Mouse (Mus musculus) liver, embryonic 13.5 days (tissue): ENCODE results near the gene Cradd. TPM values are rescaled to one million over a fixed set of nuclear protein-coding genes. Genes with fewer than 3 reads are reported as not detected.

Experiments
- ATAC-seq: fragments of 200-750 bp; cut with Nextera tagmentation; 2 replicates; pipeline ENCODE4 v1.8.0; 2017; ENCODE audit warnings: low read depth, mild to moderate bottlenecking, moderate number of reproducible peaks, moderate library complexity
- DNase-seq: peaks from one replicate; pipeline ENCODE4 v3.0.0; 2022
- H3K27ac ChIP-seq: fragments of 300-500 bp; sonication (generic); 2 replicates; pipeline ENCODE4 v1.5.1; 2015; ENCODE audit warnings: moderate library complexity, mild to moderate bottlenecking, inconsistent platforms
- H3K27me3 ChIP-seq: fragments of 300-500 bp; sonication (generic); 2 replicates; pipeline ENCODE4 v1.6.1; 2015; ENCODE audit warnings: mild to moderate bottlenecking, inconsistent platforms
- H3K36me3 ChIP-seq: fragments of 300-500 bp; sonication (generic); 2 replicates; pipeline ENCODE4 v1.6.1; 2015; ENCODE audit warnings: mild to moderate bottlenecking, inconsistent platforms
- H3K4me1 ChIP-seq: fragments of 300-500 bp; sonication (generic); replicated peaks from 2 replicates; pipeline ENCODE4 v1.6.1; 2015; ENCODE audit warnings: inconsistent platforms
- H3K4me2 ChIP-seq: fragments of 300-500 bp; sonication (generic); 2 replicates; pipeline ENCODE4 v1.6.1; 2015; ENCODE audit warnings: inconsistent platforms, mild to moderate bottlenecking, moderate library complexity
- H3K4me3 ChIP-seq: fragments of 300-500 bp; sonication (generic); replicated peaks from 2 replicates; pipeline ENCODE4 v1.5.1; 2015; ENCODE audit warnings: mild to moderate bottlenecking, inconsistent platforms
- H3K9ac ChIP-seq: fragments of 300-500 bp; sonication (generic); 2 replicates; pipeline ENCODE4 v1.6.1; 2015; ENCODE audit warnings: mild to moderate bottlenecking, inconsistent platforms
- H3K9me3 ChIP-seq: fragments of 300-500 bp; sonication (generic); replicated peaks from 2 replicates; pipeline ENCODE4 v1.6.1; 2016; ENCODE audit warnings: inconsistent platforms
- WGBS: fragments of 180-500 bp; shearing (Covaris S2); methylation state at CpG from one replicate; pipeline ENCODE4 v1.1.7; 2015; ENCODE audit not compliant: insufficient replicate concordance; 5-methylcytosine and 5-hydroxymethylcytosine counted together
- polyA plus RNA-seq: library from polyadenylated mRNA; unstranded; fragments of >200 nt; fragmentation: Nextera tagmentation; extraction: Ambion mirVana; gene quantifications from 2 replicates; pipeline ENCODE4 v1.2.1, GENCODE M21; 2015

The Cradd gene
- polyA plus RNA-seq, 1 experiment from 2014 or later = 3.3 TPM

GRCm38 (mm10) chr10:95315321-95315720 is 8.6 kb downstream of the Cradd start:
- ATAC-seq (no peak), DNase-seq (no peak)
- H3K9ac ChIP-seq = no peak overlapping the region
- H3K36me3 ChIP-seq = no peaks in the 10 kb centered on the region
- no peak overlapping the region for H3K4me2 ChIP-seq
- 88% methylated on average over 11 of the region's 11 CpGs for WGBS
- H3K27me3 ChIP-seq = no peaks in the 10 kb centered on the region
- no peak overlapping the region for H3K4me3 ChIP-seq
- no peak overlapping the region for H3K27ac ChIP-seq
- H3K4me1 ChIP-seq = peaks cover 33% of the 10 kb centered on the region
- no peaks in the 10 kb centered on the region for H3K9me3 ChIP-seq

- no peak overlapping the region for H3K4me3 ChIP-seq
- DNase-seq = no peak
- H3K36me3 ChIP-seq = no peaks in the 10 kb centered on the region
- no peak overlapping the region for H3K4me2 ChIP-seq
- H3K9ac ChIP-seq = no peak overlapping the region
- no peaks in the 10 kb centered on the region for H3K27me3 ChIP-seq
- no peak for ATAC-seq
- WGBS = 38% methylated on average over 5 of the region's 5 CpGs
- no peaks in the 10 kb centered on the region for H3K9me3 ChIP-seq
- H3K4me1 ChIP-seq = peaks cover 35% of the 10 kb centered on the region
- no peak overlapping the region for H3K27ac ChIP-seq
These were observed 9.9 kb downstream of the Cradd start for GRCm38 (mm10) chr10:95314019-95314418.

- no peak overlapping the region for H3K4me2 ChIP-seq
- H3K9me3 ChIP-seq = no peaks in the 10 kb centered on the region
- no peak overlapping the region for H3K4me3 ChIP-seq
- H3K36me3 ChIP-seq = no peaks in the 10 kb centered on the region
- DNase-seq = no peak
- no peak overlapping the region for H3K27ac ChIP-seq
- peaks cover 35% of the 10 kb centered on the region for H3K4me1 ChIP-seq
- no peaks in the 10 kb centered on the region for H3K27me3 ChIP-seq
- ATAC-seq = no peak
- H3K9ac ChIP-seq = no peak overlapping the region
- 52% methylated on average over 9 of the region's 9 CpGs for WGBS
These were observed 10.4 kb downstream of the Cradd start for GRCm38 (mm10) chr10:95313524-95313923.

- H3K27ac ChIP-seq = no peak overlapping the region
- ATAC-seq (no peak), DNase-seq (no peak)
- no peak overlapping the region for H3K4me2 ChIP-seq
- no peak overlapping the region for H3K9ac ChIP-seq
- peaks cover 11% of the 10 kb centered on the region for H3K4me1 ChIP-seq
- no peak overlapping the region for H3K4me3 ChIP-seq
- WGBS = 57% methylated on average over 21 of the region's 21 CpGs
- no peaks in the 10 kb centered on the region for H3K9me3 ChIP-seq
- no peaks in the 10 kb centered on the region for H3K36me3 ChIP-seq
- no peaks in the 10 kb centered on the region for H3K27me3 ChIP-seq
These were observed 13.1 kb downstream of the Cradd start for GRCm38 (mm10) chr10:95310688-95311441.

- no peak overlapping the region for H3K27ac ChIP-seq
- no peaks in the 10 kb centered on the region for H3K9me3 ChIP-seq
- no peaks in the 10 kb centered on the region for H3K36me3 ChIP-seq
- H3K4me3 ChIP-seq = no peak overlapping the region
- DNase-seq (no peak), ATAC-seq (no peak)
- no peaks in the 10 kb centered on the region for H3K27me3 ChIP-seq
- WGBS = 54% methylated on average over 13 of the region's 13 CpGs
- peaks cover 8% of the 10 kb centered on the region; the same call in 1 of the 2 replicates for H3K4me1 ChIP-seq
- no peak overlapping the region for H3K4me2 ChIP-seq
- no peak overlapping the region for H3K9ac ChIP-seq
These were observed 14.3 kb downstream of the Cradd start for GRCm38 (mm10) chr10:95309412-95310322.

- no peaks in the 10 kb centered on the region for H3K9me3 ChIP-seq
- no peaks in the 10 kb centered on the region for H3K36me3 ChIP-seq
- H3K4me3 ChIP-seq = no peak overlapping the region
- no peak overlapping the region for H3K4me2 ChIP-seq
- WGBS = 72% methylated on average over 12 of the region's 12 CpGs
- no peak for DNase-seq
- no peak for ATAC-seq
- H3K4me1 ChIP-seq = peaks cover 15% of the 10 kb centered on the region
- no peak overlapping the region for H3K27ac ChIP-seq
- no peak overlapping the region for H3K9ac ChIP-seq
- H3K27me3 ChIP-seq = no peaks in the 10 kb centered on the region
These were observed 14.9 kb downstream of the Cradd start for GRCm38 (mm10) chr10:95308991-95309390.

GRCm38 (mm10) chr10:95307916-95308315 is 16.0 kb downstream of the Cradd start:
- DNase-seq (no peak), ATAC-seq (no peak)
- H3K4me3 ChIP-seq = no peak overlapping the region
- no peaks in the 10 kb centered on the region for H3K9me3 ChIP-seq
- H3K36me3 ChIP-seq = no peaks in the 10 kb centered on the region
- no peak overlapping the region for H3K4me2 ChIP-seq
- no peak overlapping the region for H3K9ac ChIP-seq
- WGBS = 78% methylated on average over 5 of the region's 5 CpGs
- no peak overlapping the region for H3K27ac ChIP-seq
- H3K27me3 ChIP-seq = no peaks in the 10 kb centered on the region
- H3K4me1 ChIP-seq = peaks cover 11% of the 10 kb centered on the region

GRCm38 (mm10) chr10:95306824-95307552 is 16.9 kb downstream of the Cradd start:
- Histone ChIP-seq H3K27me3 (no peaks in the 10 kb centered on the region), H3K9me3 (no peaks in the 10 kb centered on the region), H3K4me3 (no peak overlapping the region), H3K36me3 (no peaks in the 10 kb centered on the region), H3K4me1 (peaks cover 11% of the 10 kb centered on the region), H3K27ac (no peak overlapping the region), H3K4me2 (no peak overlapping the region), H3K9ac (no peak overlapping the region)
- no peak for DNase-seq
- ATAC-seq = no peak
- WGBS = 61% methylated on average over 11 of the region's 11 CpGs

- Histone ChIP-seq H3K27ac (no peak overlapping the region), H3K27me3 (no peaks in the 10 kb centered on the region), H3K4me3 (no peak overlapping the region), H3K9me3 (no peaks in the 10 kb centered on the region), H3K9ac (no peak overlapping the region), H3K36me3 (no peaks in the 10 kb centered on the region), H3K4me1 (peaks cover 8% of the 10 kb centered on the region), H3K4me2 (no peak overlapping the region)
- ATAC-seq (no peak; the same call in 1 of the 2 replicates), DNase-seq (no peak)
- WGBS = 48% methylated on average over 4 of the region's 4 CpGs
These were observed 19.7 kb downstream of the Cradd start for GRCm38 (mm10) chr10:95304240-95304639.

- no peak for DNase-seq
- no peak overlapping the region for H3K4me3 ChIP-seq
- no peaks in the 10 kb centered on the region for H3K9me3 ChIP-seq
- WGBS = 60% methylated on average over 12 of the region's 12 CpGs
- no peaks in the 10 kb centered on the region for H3K36me3 ChIP-seq
- H3K27ac ChIP-seq = no peak overlapping the region
- H3K27me3 ChIP-seq = no peaks in the 10 kb centered on the region
- H3K4me2 ChIP-seq = no peak overlapping the region
- ATAC-seq = no peak
- no peak overlapping the region for H3K9ac ChIP-seq
- peaks cover 16% of the 10 kb centered on the region for H3K4me1 ChIP-seq
These were observed 21.4 kb downstream of the Cradd start for GRCm38 (mm10) chr10:95302211-95303163.
